Mouse (Mus musculus): Measurements from ENCODE around the gene Gm28036. TPM values are rescaled to one million over a fixed set of nuclear protein-coding genes. Genes with fewer than 3 reads are reported as not detected.

The Gm28036 gene
- 7.4 and 8.8 TPM in 2 replicates for polyA plus RNA-seq (2015; fragmentation: Nextera tagmentation; extraction: Ambion mirVana)

GRCm38 (mm10) chr2:156126992-156127391 lies at the start of gene Gm28036:
Gm28036 (minus strand) TSS chr2:156127092.
- no peak within 1 kb of the TSS for H3K9ac ChIP-seq
- no peaks in the 10 kb centered on the region for H3K4me1 ChIP-seq (replicated peaks)
- H3K36me3 ChIP-seq = peaks cover 63% of the 10 kb centered on the region

GRCm38 (mm10) chr2:156166557-156166956 lies 39.7 kb upstream of the Gm28036 start:
- Histone ChIP-seq H3K27ac (no peak overlapping the region), H3K36me3 (peaks cover 94% of the 10 kb centered on the region)
- no peak for DNase-seq

More at GRCm38 (mm10) chr2:156126992-156127391, at the start of gene Gm28036:
- Histone ChIP-seq H3K9me3 (replicated peaks) (no peaks in the 10 kb centered on the region), H3K27me3 (no peaks in the 10 kb centered on the region), H3K4me2 (no peak within 1 kb of the TSS), H3K4me3 (replicated peaks) (no peak within 1 kb of the TSS), H3K27ac (no peak within 1 kb of the TSS)
- ATAC-seq (ENCODE audit: low read depth) = no peak
- 92% methylated on average over 5 of the region's 5 CpGs for whole genome bisulfite sequencing (ENCODE audit: insufficient replicate concordance)
- no peak for DNase-seq

GRCm38 (mm10) chr2:156165478-156165877 lies 38.6 kb upstream of the Gm28036 start:
- no peaks in the 10 kb centered on the region for H3K4me1 ChIP-seq (replicated peaks)
- no peaks in the 10 kb centered on the region for H3K27me3 ChIP-seq
- ATAC-seq (ENCODE audit: low read depth) (no peak), DNase-seq (no peak)
- no peak overlapping the region for H3K4me3 ChIP-seq (replicated peaks)
- H3K4me2 ChIP-seq = no peak overlapping the region
- H3K27ac ChIP-seq = no peak overlapping the region
- H3K36me3 ChIP-seq = peaks cover 89% of the 10 kb centered on the region
- no peaks in the 10 kb centered on the region for H3K9me3 ChIP-seq (replicated peaks)
- 97% methylated on average over 1 of the region's 1 CpGs for WGBS (ENCODE audit: insufficient replicate concordance)
- H3K9ac ChIP-seq = no peak overlapping the region

More at GRCm38 (mm10) chr2:156166557-156166956, 39.7 kb upstream of the Gm28036 start:
- Histone ChIP-seq H3K9ac (no peak overlapping the region), H3K4me3 (replicated peaks) (no peak overlapping the region), H3K4me1 (replicated peaks) (no peaks in the 10 kb centered on the region), H3K27me3 (no peaks in the 10 kb centered on the region), H3K9me3 (replicated peaks) (no peaks in the 10 kb centered on the region), H3K4me2 (no peak overlapping the region)
- no peak for ATAC-seq (ENCODE audit: low read depth)
- 90% methylated on average over 5 of the region's 5 CpGs for WGBS (ENCODE audit: insufficient replicate concordance)

- Histone ChIP-seq H3K4me3 (replicated peaks) (no peak overlapping the region), H3K36me3 (peaks cover 82% of the 10 kb centered on the region), H3K9ac (no peak overlapping the region), H3K4me2 (no peak overlapping the region), H3K27ac (no peak overlapping the region), H3K9me3 (replicated peaks) (no peaks in the 10 kb centered on the region), H3K4me1 (replicated peaks) (no peaks in the 10 kb centered on the region; the same call in 1 of the 2 replicates), H3K27me3 (no peaks in the 10 kb centered on the region)
- ATAC-seq (ENCODE audit: low read depth) = no peak
- no peak for DNase-seq
These were observed 24.6 kb upstream of the Gm28036 start for GRCm38 (mm10) chr2:156151538-156151937.

GRCm38 (mm10) chr2:156147316-156147915 lies 20.5 kb upstream of the Gm28036 start:
- H3K9ac ChIP-seq = no peak overlapping the region
- no peak for ATAC-seq (ENCODE audit: low read depth)
- WGBS (ENCODE audit: insufficient replicate concordance) = 87% methylated on average over 3 of the region's 3 CpGs
- H3K27me3 ChIP-seq = no peaks in the 10 kb centered on the region
- H3K4me2 ChIP-seq = no peak overlapping the region
- no peak overlapping the region for H3K4me3 ChIP-seq (replicated peaks)
- peaks cover 55% of the 10 kb centered on the region for H3K36me3 ChIP-seq
- no peak overlapping the region for H3K27ac ChIP-seq
- H3K9me3 ChIP-seq (replicated peaks) = no peaks in the 10 kb centered on the region
- H3K4me1 ChIP-seq (replicated peaks) = peaks cover 19% of the 10 kb centered on the region
- DNase-seq = no peak

- peaks cover 19% of the 10 kb centered on the region for H3K4me1 ChIP-seq (replicated peaks)
- H3K27me3 ChIP-seq = no peaks in the 10 kb centered on the region
- ATAC-seq (ENCODE audit: low read depth) (no peak), DNase-seq (no peak)
- peak overlapping the region; percentile 6; the same call in 1 of the 2 replicates for H3K27ac ChIP-seq
- H3K4me3 ChIP-seq (replicated peaks) = no peak overlapping the region
- peaks cover 55% of the 10 kb centered on the region for H3K36me3 ChIP-seq
- no peaks in the 10 kb centered on the region for H3K9me3 ChIP-seq (replicated peaks)
- H3K4me2 ChIP-seq = no peak overlapping the region
- no peak overlapping the region for H3K9ac ChIP-seq
- WGBS (ENCODE audit: insufficient replicate concordance) = 60% methylated on average over 5 of the region's 5 CpGs
These were observed 19.5 kb upstream of the Gm28036 start for GRCm38 (mm10) chr2:156146272-156146989.

- no peak for ATAC-seq (ENCODE audit: low read depth)
- no peak for DNase-seq
- Histone ChIP-seq H3K27ac (no peak overlapping the region), H3K27me3 (no peaks in the 10 kb centered on the region), H3K4me2 (peak overlapping the region; percentile 96), H3K4me1 (replicated peaks) (peaks cover 19% of the 10 kb centered on the region), H3K9me3 (replicated peaks) (no peaks in the 10 kb centered on the region), H3K9ac (peak overlapping the region; percentile 92), H3K36me3 (peaks cover 54% of the 10 kb centered on the region), H3K4me3 (replicated peaks) (peak overlapping the region; percentile 92)
- 55% methylated on average over 11 of the region's 11 CpGs for WGBS (ENCODE audit: insufficient replicate concordance)
These were observed 18.7 kb upstream of the Gm28036 start for GRCm38 (mm10) chr2:156145486-156146130.

- DNase-seq (peak; percentile 89), ATAC-seq (ENCODE audit: low read depth) (peak; percentile 92)
- H3K27me3 ChIP-seq = no peaks in the 10 kb centered on the region
- peak within 1 kb of the TSS; percentile 92 for H3K9ac ChIP-seq
- peaks cover 23% of the 10 kb centered on the region for H3K4me1 ChIP-seq (replicated peaks)
- WGBS (ENCODE audit: insufficient replicate concordance) = under 1% methylated on average over 70 of the region's 70 CpGs
- peak within 1 kb of the TSS; percentile 92 for H3K4me3 ChIP-seq (replicated peaks)
- peak within 1 kb of the TSS; percentile 96 for H3K4me2 ChIP-seq
- peak within 1 kb of the TSS; percentile 94 for H3K27ac ChIP-seq
- peaks cover 53% of the 10 kb centered on the region for H3K36me3 ChIP-seq
- no peaks in the 10 kb centered on the region for H3K9me3 ChIP-seq (replicated peaks)
These were observed 17.2 kb upstream of the Gm28036 start, which contains the start of the genes Romo1 and Nfs1 for GRCm38 (mm10) chr2:156143953-156144724. Romo1 (plus strand) TSS chr2:156144039. Nfs1 (minus strand) TSS chr2:156144186.

GRCm38 (mm10) chr2:156143367-156143766 lies 16.5 kb upstream of the Gm28036 start:
- Histone ChIP-seq H3K27ac (peak overlapping the region; percentile 94), H3K4me3 (replicated peaks) (peak overlapping the region; percentile 92), H3K27me3 (no peaks in the 10 kb centered on the region), H3K9me3 (replicated peaks) (no peaks in the 10 kb centered on the region), H3K4me1 (replicated peaks) (peaks cover 23% of the 10 kb centered on the region), H3K9ac (peak overlapping the region; percentile 92), H3K36me3 (peaks cover 53% of the 10 kb centered on the region), H3K4me2 (peak overlapping the region; percentile 96)
- DNase-seq (no peak), ATAC-seq (ENCODE audit: low read depth) (0 out of 2 replicates have a peak, but pooled peaks have one; percentile 2)
- WGBS (ENCODE audit: insufficient replicate concordance) = 2% methylated on average over 16 of the region's 16 CpGs

- peak overlapping the region; percentile 92 for H3K4me3 ChIP-seq (replicated peaks)
- no peaks in the 10 kb centered on the region for H3K27me3 ChIP-seq
- WGBS (ENCODE audit: insufficient replicate concordance) = 76% methylated on average over 2 of the region's 2 CpGs
- peak overlapping the region; percentile 94 for H3K27ac ChIP-seq
- peaks cover 23% of the 10 kb centered on the region for H3K4me1 ChIP-seq (replicated peaks)
- DNase-seq (no peak), ATAC-seq (ENCODE audit: low read depth) (no peak)
- peak overlapping the region; percentile 92 for H3K9ac ChIP-seq
- H3K4me2 ChIP-seq = peak overlapping the region; percentile 96
- H3K36me3 ChIP-seq = peaks cover 49% of the 10 kb centered on the region
- H3K9me3 ChIP-seq (replicated peaks) = no peaks in the 10 kb centered on the region
These were observed 15.9 kb upstream of the Gm28036 start for GRCm38 (mm10) chr2:156142820-156143219.

- no peak overlapping the region for H3K4me3 ChIP-seq (replicated peaks)
- H3K9ac ChIP-seq = no peak overlapping the region
- H3K27me3 ChIP-seq = no peaks in the 10 kb centered on the region
- WGBS (ENCODE audit: insufficient replicate concordance) = 82% methylated on average over 6 of the region's 6 CpGs
- H3K27ac ChIP-seq = no peak overlapping the region
- DNase-seq (no peak), ATAC-seq (ENCODE audit: low read depth) (no peak)
- no peaks in the 10 kb centered on the region for H3K9me3 ChIP-seq (replicated peaks)
- 0 out of 2 replicates have a peak, but pooled peaks cover 4% of the 10 kb centered on the region for H3K4me1 ChIP-seq (replicated peaks)
- peaks cover 63% of the 10 kb centered on the region for H3K36me3 ChIP-seq
- H3K4me2 ChIP-seq = no peak overlapping the region
These were observed 8.8 kb upstream of the Gm28036 start for GRCm38 (mm10) chr2:156135695-156136094.
